Comparison of ENCODE assay signal across 27 mouse cellular contexts in genomic region chr6:4090423-4090822, GRCm38 (mm10). TPM values are rescaled to one million over a fixed set of nuclear protein-coding genes. Genes with fewer than 3 reads are reported as not detected.
A peak's percentile ranks its signal among the peaks of the same experiment; 100 is the strongest.
DNase-seq lines count a peak whose midpoint lies in the region; ATAC-seq and TF ChIP-seq lines count a peak whose summit lies in the region.
"Had no signal": no experiment of that assay in that cellular context is flagged by ENCODE, and none has a peak within 500 bp of the region (broad histone marks: within the 10 kb centered on the region; RNA-seq: fewer than 3 reads in every experiment).

No protein-coding gene starts in this region.

- no peaks in the 10 kb centered on the region for H3K9me3 ChIP-seq in liver, postnatal 0 days (ENCODE audit: low read length)
- no peaks in the 10 kb centered on the region for H3K9me3 ChIP-seq in lung, postnatal 0 days (ENCODE audit: low read length)
- H3K9me3 ChIP-seq: heart, embryonic 15.5 days; kidney, embryonic 15.5 days; midbrain, embryonic 13.5 days; stomach, embryonic 15.5 days had no signal

- H3K4me2 ChIP-seq in liver, postnatal 0 days (ENCODE audit: low read depth, low read length) = no peak overlapping the region
- H3K4me2 ChIP-seq in lung, postnatal 0 days (replicated peaks; ENCODE audit: low read depth, low read length) = no peak overlapping the region
- H3K4me2 ChIP-seq: heart, embryonic 15.5 days; kidney, embryonic 15.5 days; midbrain, embryonic 13.5 days; stomach, embryonic 15.5 days had no signal

- no peak overlapping the region for H3ac ChIP-seq in C2C12 (ENCODE audit: control insufficient read depth, insufficient read length, low read depth)

- no peaks in the 10 kb centered on the region for H3K4me1 ChIP-seq in liver, postnatal 0 days (ENCODE audit: insufficient read depth)
- no peaks in the 10 kb centered on the region for H3K4me1 ChIP-seq in lung, postnatal 0 days (ENCODE audit: insufficient read depth, low read depth, low read length)

- TF ChIP-seq EP300 in liver, postnatal 0 days (IDR thresholded peaks at IDR 0.05; ENCODE audit: low read depth) = no peak
- no peak for TF ChIP-seq EP300 in lung, postnatal 0 days (IDR thresholded peaks at IDR 0.05)

- H3K36me3 ChIP-seq in liver, postnatal 0 days (replicated peaks; ENCODE audit: insufficient read depth, low read length) = no peaks in the 10 kb centered on the region
- H3K36me3 ChIP-seq in C2C12 (ENCODE audit: control insufficient read depth, insufficient read depth) = no peaks in the 10 kb centered on the region
- H3K36me3 ChIP-seq in lung, postnatal 0 days (ENCODE audit: insufficient read depth, low read length) = no peaks in the 10 kb centered on the region
- H3K36me3 ChIP-seq: heart, embryonic 15.5 days; kidney, embryonic 15.5 days; midbrain, embryonic 13.5 days; stomach, embryonic 15.5 days had no signal

- no peak for TF ChIP-seq CTCF in liver, postnatal 0 days (IDR thresholded peaks at IDR 0.05; ENCODE audit: low read depth)
- no peak for TF ChIP-seq CTCF in C2C12 (IDR thresholded peaks at IDR 0.05; ENCODE audit: control insufficient read depth, insufficient read depth, insufficient read length)
- TF ChIP-seq CTCF in lung, postnatal 0 days (IDR thresholded peaks at IDR 0.05) = no peak

- DNase-seq in liver (peak; percentile 7), NIH3T3 (ENCODE audit: low read depth) (peak; percentile 22)
- no peak for DNase-seq in liver, postnatal 0 days
- DNase-seq in gonadal fat pad, adult 2 months (ENCODE audit: low read depth) = peak; percentile 94
- no peak for DNase-seq in lung, postnatal 0 days (ENCODE audit: low spot score)
- no peak for DNase-seq in layer of hippocampus, adult 9-11 months
- no peak for DNase-seq in kidney, postnatal 4 days
- DNase-seq: adrenal gland, postnatal 14 days; B cell, adult 2 months; cerebellum, adult 18-20 months; cerebellum, postnatal 25 days; kidney, adult 18-20 months; kidney, postnatal 25 days; layer of hippocampus, postnatal 36 days; left cerebral cortex, postnatal 4 days; lung, adult 18-20 months; lung, postnatal 10 days; right cerebral cortex, postnatal 25 days had no signal

- no peak overlapping the region for H3K27ac ChIP-seq in liver, postnatal 0 days (ENCODE audit: low read depth)
- H3K27ac ChIP-seq in lung, postnatal 0 days (ENCODE audit: low read length) = no peak overlapping the region
- H3K27ac ChIP-seq: heart, embryonic 15.5 days; kidney, embryonic 15.5 days; layer of hippocampus, adult 2 months; macrophage; midbrain, embryonic 13.5 days; stomach, embryonic 15.5 days had no signal

- WGBS in liver, postnatal 0 days (ENCODE audit: insufficient replicate concordance) = 81% methylated on average over 2 of the region's 2 CpGs
- WGBS in lung, postnatal 0 days = 89% methylated on average over 2 of the region's 2 CpGs

- no peak overlapping the region for H3K9ac ChIP-seq in liver, postnatal 0 days (replicated peaks)
- H3K9ac ChIP-seq in lung, postnatal 0 days (replicated peaks; ENCODE audit: low read depth) = no peak overlapping the region
- H3K9ac ChIP-seq: heart, embryonic 15.5 days; kidney, embryonic 15.5 days; midbrain, embryonic 13.5 days; stomach, embryonic 15.5 days had no signal

- no peaks in the 10 kb centered on the region for H3K79me3 ChIP-seq in C2C12 (ENCODE audit: low read depth)

- H3K79me2 ChIP-seq in C2C12 (ENCODE audit: control insufficient read depth, insufficient read depth) = peaks cover under 1% of the 10 kb centered on the region

- H3K4me3 ChIP-seq in liver, postnatal 0 days (ENCODE audit: low read depth, low read length) = no peak overlapping the region
- H3K4me3 ChIP-seq in C2C12 (ENCODE audit: insufficient read depth, poor library complexity, severe bottlenecking) = no peak overlapping the region
- H3K4me3 ChIP-seq in lung, postnatal 0 days (ENCODE audit: low read depth, low read length) = no peak overlapping the region
- H3K4me3 ChIP-seq: heart, embryonic 15.5 days; kidney, embryonic 15.5 days; layer of hippocampus, adult 2 months; midbrain, embryonic 13.5 days; stomach, embryonic 15.5 days had no signal

- ATAC-seq in liver, postnatal 0 days = no peak
- no peak for ATAC-seq in lung, postnatal 0 days
- ATAC-seq: forebrain, embryonic 14.5 days; hindbrain, embryonic 16.5 days; midbrain, embryonic 13.5 days had no signal

- no peaks in the 10 kb centered on the region for H3K27me3 ChIP-seq in liver, postnatal 0 days (ENCODE audit: insufficient read depth, low read length)
- no peaks in the 10 kb centered on the region for H3K27me3 ChIP-seq in C2C12 (ENCODE audit: control insufficient read depth, insufficient read depth, insufficient read length)
- H3K27me3 ChIP-seq in lung, postnatal 0 days (replicated peaks; ENCODE audit: insufficient read depth, low read length) = no peaks in the 10 kb centered on the region
- H3K27me3 ChIP-seq: heart, embryonic 15.5 days; kidney, embryonic 15.5 days; midbrain, embryonic 13.5 days; stomach, embryonic 15.5 days had no signal

TF ChIP-seq in C2C12, 6 proteins besides CTCF, POLR2A, EP300 and RAD21:
- TF ChIP-seq MYOD1 (IDR thresholded peaks at IDR 0.05; ENCODE audit: control insufficient read depth, insufficient read length, low read depth) (no peak), CEBPB (IDR thresholded peaks at IDR 0.05; ENCODE audit: low read depth) (peak; percentile 23), USF1 (IDR thresholded peaks at IDR 0.05; ENCODE audit: low read depth) (no peak)

RNA-seq across cellular contexts. Expression of gene Bet1, which starts 3.7 kb away (rescaled TPM):
- polyA plus RNA-seq in liver, postnatal 0 days (2015; fragmentation: Nextera tagmentation; extraction: Ambion mirVana) = 50.1 and 62.2 TPM in 2 replicates
- polyA plus RNA-seq in C2C12 (2012; fragmentation: generic; extraction: Trizol) = 23.7 TPM
- 28.1 and 30.7 TPM in 2 replicates for polyA plus RNA-seq in gonadal fat pad, adult 2 months (2012; rRNA removed)
- polyA plus RNA-seq in lung, postnatal 0 days (2015; fragmentation: Nextera tagmentation; extraction: Ambion mirVana) = 63.8 and 64.0 TPM in 2 replicates

Comparison
In these comparisons a context has a peak if more than half of its experiments do, and no peak if none do; other contexts are left out.
1. DNase-seq: peak in liver (single experiment), NIH3T3 (single experiment) and gonadal fat pad, adult 2 months (single experiment); none in liver, postnatal 0 days (single experiment), lung, postnatal 0 days (single experiment), layer of hippocampus, adult 9-11 months (single experiment) and kidney, postnatal 4 days (0 of 2).